Mouse (Mus musculus): ENCODE data around the gene Lsm7. TPM values are rescaled to one million over a fixed set of nuclear protein-coding genes. Genes with fewer than 3 reads are reported as not detected.

Lsm7 gene
- polyA plus RNA-seq (2016; fragmentation: Nextera tagmentation; extraction: Ambion mirVana), result 344 and 378 TPM in 2 replicates

- ATAC-seq (ENCODE audit: insufficient number of reproducible peaks, insufficient read depth, low FRiP score, low TSS enrichment, low read depth), result peak; percentile 45
- Histone ChIP-seq H3K9me3 (no peaks in the 10 kb centered on the region), H3K9ac (replicated peaks) (peak within 1 kb of the TSS; percentile 90), H3K4me1 (replicated peaks) (peaks cover 26% of the 10 kb centered on the region), H3K4me2 (peak within 1 kb of the TSS; percentile 99), H3K27ac (peak within 1 kb of the TSS; percentile 68), H3K4me3 (replicated peaks) (peak within 1 kb of the TSS; percentile 97), H3K36me3 (peaks cover 32% of the 10 kb centered on the region), H3K27me3 (no peaks in the 10 kb centered on the region)
- WGBS, result under 1% methylated on average over 80 of the region's 81 CpGs
These were observed at the start of gene Lsm7, which contains the start of gene Sppl2b for GRCm38 (mm10) chr10:80854913-80855748. Lsm7 (minus strand) TSS chr10:80855209. Sppl2b (plus strand) TSS chr10:80855275.

GRCm38 (mm10) chr10:80904709-80905108 is 49.7 kb upstream of the Lsm7 start:
- peaks cover 81% of the 10 kb centered on the region for H3K36me3 ChIP-seq
- ATAC-seq (ENCODE audit: insufficient number of reproducible peaks, insufficient read depth, low FRiP score, low TSS enrichment, low read depth), result no peak
- H3K4me1 ChIP-seq (replicated peaks), result peaks cover 3% of the 10 kb centered on the region
- H3K4me2 ChIP-seq, result no peak overlapping the region
- no peak overlapping the region for H3K9ac ChIP-seq (replicated peaks)
- no peaks in the 10 kb centered on the region for H3K9me3 ChIP-seq
- H3K4me3 ChIP-seq (replicated peaks), result no peak overlapping the region
- WGBS, result 95% methylated on average over 11 of the region's 11 CpGs
- H3K27me3 ChIP-seq, result no peaks in the 10 kb centered on the region
- no peak overlapping the region for H3K27ac ChIP-seq

- peaks cover 78% of the 10 kb centered on the region for H3K36me3 ChIP-seq
- H3K27me3 ChIP-seq, result no peaks in the 10 kb centered on the region
- no peak overlapping the region for H3K9ac ChIP-seq (replicated peaks)
- no peak overlapping the region for H3K27ac ChIP-seq
- ATAC-seq (ENCODE audit: insufficient number of reproducible peaks, insufficient read depth, low FRiP score, low TSS enrichment, low read depth), result no peak
- H3K4me1 ChIP-seq (replicated peaks), result peaks cover 9% of the 10 kb centered on the region
- WGBS, result 87% methylated on average over 28 of the region's 28 CpGs
- H3K4me2 ChIP-seq, result no peak overlapping the region
- no peak overlapping the region for H3K4me3 ChIP-seq (replicated peaks)
- H3K9me3 ChIP-seq, result no peaks in the 10 kb centered on the region
These were observed 49.1 kb upstream of the Lsm7 start for GRCm38 (mm10) chr10:80904004-80904693.

- H3K4me1 ChIP-seq (replicated peaks), result peaks cover 16% of the 10 kb centered on the region
These were observed 48.3 kb upstream of the Lsm7 start for GRCm38 (mm10) chr10:80903282-80903681.

GRCm38 (mm10) chr10:80902273-80902940 is 47.4 kb upstream of the Lsm7 start:
- no peak for ATAC-seq (ENCODE audit: insufficient number of reproducible peaks, insufficient read depth, low FRiP score, low TSS enrichment, low read depth)
- no peaks in the 10 kb centered on the region for H3K9me3 ChIP-seq
- H3K4me1 ChIP-seq (replicated peaks), result peaks cover 21% of the 10 kb centered on the region
- no peak overlapping the region for H3K9ac ChIP-seq (replicated peaks)
- H3K27me3 ChIP-seq, result 0 out of 2 replicates have a peak, but pooled peaks cover 9% of the 10 kb centered on the region
- peaks cover 77% of the 10 kb centered on the region for H3K36me3 ChIP-seq
- no peak overlapping the region for H3K4me3 ChIP-seq (replicated peaks)
- no peak overlapping the region for H3K4me2 ChIP-seq
- WGBS, result 93% methylated on average over 9 of the region's 9 CpGs
- no peak overlapping the region for H3K27ac ChIP-seq

More at GRCm38 (mm10) chr10:80903282-80903681, 48.3 kb upstream of the Lsm7 start:
- Histone ChIP-seq H3K4me2 (no peak overlapping the region), H3K9ac (replicated peaks) (no peak overlapping the region), H3K27me3 (0 out of 2 replicates have a peak, but pooled peaks cover under 1% of the 10 kb centered on the region), H3K27ac (no peak overlapping the region), H3K36me3 (peaks cover 78% of the 10 kb centered on the region), H3K9me3 (no peaks in the 10 kb centered on the region), H3K4me3 (replicated peaks) (no peak overlapping the region)
- no peak for ATAC-seq (ENCODE audit: insufficient number of reproducible peaks, insufficient read depth, low FRiP score, low TSS enrichment, low read depth)
- 93% methylated on average over 10 of the region's 10 CpGs for WGBS

GRCm38 (mm10) chr10:80901409-80902272 is 46.6 kb upstream of the Lsm7 start:
- Histone ChIP-seq H3K4me2 (peak overlapping the region; percentile 97), H3K9me3 (no peaks in the 10 kb centered on the region), H3K4me1 (replicated peaks) (peaks cover 21% of the 10 kb centered on the region), H3K27ac (peak overlapping the region; percentile 73; the same call in 1 of the 2 replicates), H3K9ac (replicated peaks) (0 out of 2 replicates have a peak overlapping the region, but pooled peaks have one; percentile 23), H3K36me3 (peaks cover 73% of the 10 kb centered on the region), H3K27me3 (0 out of 2 replicates have a peak, but pooled peaks cover 9% of the 10 kb centered on the region), H3K4me3 (replicated peaks) (peak overlapping the region; percentile 72; the same call in 1 of the 2 replicates)
- no peak for ATAC-seq (ENCODE audit: insufficient number of reproducible peaks, insufficient read depth, low FRiP score, low TSS enrichment, low read depth)
- 89% methylated on average over 19 of the region's 19 CpGs for WGBS

GRCm38 (mm10) chr10:80900318-80901247 is 45.6 kb upstream of the Lsm7 start, which contains the start of gene Timm13:
Timm13 (minus strand) TSS chr10:80900969.
- Histone ChIP-seq H3K4me1 (replicated peaks) (peaks cover 21% of the 10 kb centered on the region), H3K4me2 (peak within 1 kb of the TSS; percentile 97), H3K9me3 (no peaks in the 10 kb centered on the region), H3K27ac (peak within 1 kb of the TSS; percentile 86), H3K9ac (replicated peaks) (peak within 1 kb of the TSS; percentile 70), H3K27me3 (0 out of 2 replicates have a peak, but pooled peaks cover 9% of the 10 kb centered on the region), H3K4me3 (replicated peaks) (peak within 1 kb of the TSS; percentile 72), H3K36me3 (peaks cover 62% of the 10 kb centered on the region)
- peak; percentile 92 for ATAC-seq (ENCODE audit: insufficient number of reproducible peaks, insufficient read depth, low FRiP score, low TSS enrichment, low read depth)
- under 1% methylated on average over 69 of the region's 72 CpGs for WGBS

- WGBS, result 11% methylated on average over 25 of the region's 25 CpGs
- H3K4me2 ChIP-seq, result peak overlapping the region; percentile 97
- H3K27me3 ChIP-seq, result 0 out of 2 replicates have a peak, but pooled peaks cover 9% of the 10 kb centered on the region
- H3K27ac ChIP-seq, result peak overlapping the region; percentile 86
- peaks cover 21% of the 10 kb centered on the region for H3K4me1 ChIP-seq (replicated peaks)
- H3K9me3 ChIP-seq, result no peaks in the 10 kb centered on the region
- peak overlapping the region; percentile 72 for H3K4me3 ChIP-seq (replicated peaks)
- H3K36me3 ChIP-seq, result peaks cover 54% of the 10 kb centered on the region
- no peak for ATAC-seq (ENCODE audit: insufficient number of reproducible peaks, insufficient read depth, low FRiP score, low TSS enrichment, low read depth)
- peak overlapping the region; percentile 70 for H3K9ac ChIP-seq (replicated peaks)
These were observed 44.7 kb upstream of the Lsm7 start for GRCm38 (mm10) chr10:80899591-80900317.

- 0 out of 2 replicates have a peak, but pooled peaks cover 9% of the 10 kb centered on the region for H3K27me3 ChIP-seq
- H3K27ac ChIP-seq, result no peak overlapping the region
- no peak for ATAC-seq (ENCODE audit: insufficient number of reproducible peaks, insufficient read depth, low FRiP score, low TSS enrichment, low read depth)
- H3K4me1 ChIP-seq (replicated peaks), result peaks cover 21% of the 10 kb centered on the region
- no peaks in the 10 kb centered on the region for H3K9me3 ChIP-seq
- H3K36me3 ChIP-seq, result peaks cover 47% of the 10 kb centered on the region
- WGBS, result 85% methylated on average over 8 of the region's 8 CpGs
- peak overlapping the region; percentile 70; the same call in 1 of the 2 replicates for H3K9ac ChIP-seq (replicated peaks)
- peak overlapping the region; percentile 97 for H3K4me2 ChIP-seq
- peak overlapping the region; percentile 72 for H3K4me3 ChIP-seq (replicated peaks)
These were observed 44.1 kb upstream of the Lsm7 start for GRCm38 (mm10) chr10:80899074-80899473.
